Mouse (Mus musculus): ENCODE measurements around the gene Gm5089.

- TF ChIP-seq CTCF (IDR thresholded peaks at IDR 0.05; ENCODE audit: borderline replicate concordance, insufficient read depth, low read length) (no peak), POLR2A (IDR thresholded peaks at IDR 0.05; ENCODE audit: low read depth, low read length) (no peak)
Observed at GRCm38 (mm10) chr14:122475557-122476040, 24.7 kb upstream of the Gm5089 start.

Measured in embryonic fibroblast, embryonic 13.5 days (primary cell).